Mouse (Mus musculus) hindbrain, embryonic 13.5 days (tissue): ENCODE results near the gene Tlr9. TPM values are rescaled to one million over a fixed set of nuclear protein-coding genes. Genes with fewer than 3 reads are reported as not detected.

Source experiments
- ATAC-seq: fragments of 200-750 bp; cut with Nextera tagmentation; 2 replicates; pipeline ENCODE4 v1.8.0; 2017; ENCODE audit warnings: moderate TSS enrichment; ENCODE audit not compliant: low FRiP score
- H3K27ac ChIP-seq: fragments of 300-500 bp; sonication (generic); 2 replicates; pipeline ENCODE4 v1.5.1; 2015; ENCODE audit warnings: inconsistent platforms, mild to moderate bottlenecking, moderate library complexity
- H3K27me3 ChIP-seq: fragments of 300-500 bp; sonication (generic); 2 replicates; pipeline ENCODE4 v1.6.1; 2015; ENCODE audit warnings: mild to moderate bottlenecking, inconsistent platforms
- H3K36me3 ChIP-seq: fragments of 300-500 bp; sonication (generic); 2 replicates; pipeline ENCODE4 v1.6.1; 2015; ENCODE audit warnings: mild to moderate bottlenecking, inconsistent platforms
- H3K4me1 ChIP-seq: fragments of 300-500 bp; sonication (generic); replicated peaks from 2 replicates; pipeline ENCODE4 v1.6.1; 2015; ENCODE audit warnings: inconsistent platforms
- H3K4me2 ChIP-seq: fragments of 300-500 bp; sonication (generic); 2 replicates; pipeline ENCODE4 v1.6.1; 2015; ENCODE audit warnings: inconsistent platforms, mild to moderate bottlenecking, moderate library complexity
- H3K4me3 ChIP-seq: fragments of 300-500 bp; sonication (generic); 2 replicates; pipeline ENCODE4 v1.5.1; 2015; ENCODE audit warnings: mild to moderate bottlenecking, inconsistent platforms
- H3K9ac ChIP-seq: fragments of 300-500 bp; sonication (generic); 2 replicates; pipeline ENCODE4 v1.6.1; 2015; ENCODE audit warnings: mild to moderate bottlenecking, inconsistent platforms
- H3K9me3 ChIP-seq: fragments of 300-500 bp; sonication (generic); 2 replicates; pipeline ENCODE4 v1.6.1; 2016; ENCODE audit warnings: inconsistent platforms
- WGBS: fragments of 180-500 bp; shearing (Covaris S2); methylation state at CpG from one replicate; pipeline ENCODE4 v1.1.7; 2015; 5-methylcytosine and 5-hydroxymethylcytosine counted together
- polyA plus RNA-seq: library from polyadenylated mRNA; unstranded; fragments of >200 nt; fragmentation: Nextera tagmentation; extraction: Ambion mirVana; gene quantifications from 2 replicates; pipeline ENCODE4 v1.2.1, GENCODE M21; 2015

Gene Tlr9
- polyA plus RNA-seq, 1 experiment from 2014 or later: 0.04 TPM

- no peak overlapping the region for H3K27ac ChIP-seq
- WGBS: 92% methylated on average over 8 of the region's 8 CpGs
- no peak overlapping the region; the same call in 1 of the 2 replicates for H3K9ac ChIP-seq
- no peak overlapping the region for H3K4me3 ChIP-seq
- H3K4me2 ChIP-seq: no peak overlapping the region
- peaks cover 38% of the 10 kb centered on the region for H3K36me3 ChIP-seq
- peaks cover 23% of the 10 kb centered on the region for H3K4me1 ChIP-seq
- H3K27me3 ChIP-seq: 0 out of 2 replicates have a peak, but pooled peaks cover 4% of the 10 kb centered on the region
- H3K9me3 ChIP-seq: no peaks in the 10 kb centered on the region
- no peak for ATAC-seq
Observed at GRCm38 (mm10) chr9:106193930-106194807, 28.2 kb upstream of the Tlr9 start.

- Histone ChIP-seq H3K27me3 (peaks cover 19% of the 10 kb centered on the region; the same call in 1 of the 2 replicates), H3K4me1 (peaks cover 30% of the 10 kb centered on the region), H3K9ac (peak overlapping the region; percentile 58), H3K4me3 (no peak overlapping the region), H3K9me3 (no peaks in the 10 kb centered on the region), H3K36me3 (peaks cover 23% of the 10 kb centered on the region), H3K4me2 (0 out of 2 replicates have a peak overlapping the region, but pooled peaks have one; percentile 10), H3K27ac (peak overlapping the region; percentile 79)
- 63% methylated on average over 8 of the region's 8 CpGs for WGBS
- ATAC-seq: peak; percentile 36
Observed at GRCm38 (mm10) chr9:106195693-106196092, 26.7 kb upstream of the Tlr9 start.

GRCm38 (mm10) chr9:106197081-106197713 lies 25.2 kb upstream of the Tlr9 start:
- 96% methylated on average over 3 of the region's 3 CpGs for WGBS
- peaks cover 9% of the 10 kb centered on the region for H3K36me3 ChIP-seq
- H3K4me2 ChIP-seq: no peak overlapping the region
- H3K9ac ChIP-seq: no peak overlapping the region
- H3K9me3 ChIP-seq: no peaks in the 10 kb centered on the region
- peaks cover 19% of the 10 kb centered on the region; the same call in 1 of the 2 replicates for H3K27me3 ChIP-seq
- no peak for ATAC-seq
- no peak overlapping the region for H3K27ac ChIP-seq
- H3K4me1 ChIP-seq: peaks cover 32% of the 10 kb centered on the region
- H3K4me3 ChIP-seq: no peak overlapping the region

GRCm38 (mm10) chr9:106197732-106198131 lies 24.7 kb upstream of the Tlr9 start:
- Histone ChIP-seq H3K27ac (no peak overlapping the region), H3K9me3 (no peaks in the 10 kb centered on the region), H3K27me3 (peaks cover 19% of the 10 kb centered on the region; the same call in 1 of the 2 replicates), H3K4me2 (no peak overlapping the region), H3K36me3 (0 out of 2 replicates have a peak, but pooled peaks cover 6% of the 10 kb centered on the region), H3K4me3 (no peak overlapping the region), H3K4me1 (peaks cover 34% of the 10 kb centered on the region), H3K9ac (no peak overlapping the region)
- ATAC-seq: no peak
- WGBS: 94% methylated on average over 9 of the region's 9 CpGs

- peak overlapping the region; percentile 52 for H3K4me3 ChIP-seq
- WGBS: under 1% methylated on average over 50 of the region's 51 CpGs
- peak overlapping the region; percentile 78 for H3K9ac ChIP-seq
- peak; percentile 28; the same call in 1 of the 2 replicates for ATAC-seq
- peaks cover 42% of the 10 kb centered on the region for H3K4me1 ChIP-seq
- no peaks in the 10 kb centered on the region for H3K9me3 ChIP-seq
- H3K4me2 ChIP-seq: peak overlapping the region; percentile 70
- peaks cover 19% of the 10 kb centered on the region; the same call in 1 of the 2 replicates for H3K27me3 ChIP-seq
- 0 out of 2 replicates have a peak overlapping the region, but pooled peaks have one; percentile 4 for H3K27ac ChIP-seq
- H3K36me3 ChIP-seq: no peaks in the 10 kb centered on the region
Observed at GRCm38 (mm10) chr9:106198962-106199458, 23.4 kb upstream of the Tlr9 start.

GRCm38 (mm10) chr9:106199535-106200272 lies 22.7 kb upstream of the Tlr9 start, which contains the start of gene Ppm1m:
Gene Ppm1m (minus strand): TSS chr9:106199746.
- ATAC-seq: no peak
- peak within 1 kb of the TSS; percentile 70 for H3K4me2 ChIP-seq
- H3K4me3 ChIP-seq: peak within 1 kb of the TSS; percentile 52
- no peaks in the 10 kb centered on the region for H3K9me3 ChIP-seq
- H3K36me3 ChIP-seq: no peaks in the 10 kb centered on the region
- H3K4me1 ChIP-seq: peaks cover 49% of the 10 kb centered on the region
- 38% methylated on average over 18 of the region's 18 CpGs for WGBS
- peak within 1 kb of the TSS; percentile 78 for H3K9ac ChIP-seq
- H3K27ac ChIP-seq: 0 out of 2 replicates have a peak within 1 kb of the TSS, but pooled peaks have one; percentile 4
- H3K27me3 ChIP-seq: peaks cover 19% of the 10 kb centered on the region; the same call in 1 of the 2 replicates

- Histone ChIP-seq H3K27me3 (peaks cover 19% of the 10 kb centered on the region; the same call in 1 of the 2 replicates), H3K4me2 (peak overlapping the region; percentile 71; the same call in 1 of the 2 replicates), H3K27ac (no peak overlapping the region), H3K9me3 (no peaks in the 10 kb centered on the region), H3K4me3 (peak overlapping the region; percentile 67; the same call in 1 of the 2 replicates), H3K36me3 (0 out of 2 replicates have a peak, but pooled peaks cover 3% of the 10 kb centered on the region), H3K9ac (no peak overlapping the region), H3K4me1 (peaks cover 59% of the 10 kb centered on the region)
- 84% methylated on average over 3 of the region's 3 CpGs for WGBS
- no peak for ATAC-seq
Observed at GRCm38 (mm10) chr9:106201895-106202294, 20.5 kb upstream of the Tlr9 start.

- peak; percentile 86 for ATAC-seq
- peak within 1 kb of the TSS; percentile 71 for H3K4me2 ChIP-seq
- H3K9me3 ChIP-seq: no peaks in the 10 kb centered on the region
- H3K27ac ChIP-seq: peak within 1 kb of the TSS; percentile 80
- peaks cover 7% of the 10 kb centered on the region; the same call in 1 of the 2 replicates for H3K36me3 ChIP-seq
- 1% methylated on average over 57 of the region's 61 CpGs for WGBS
- peak within 1 kb of the TSS; percentile 90 for H3K9ac ChIP-seq
- peaks cover 63% of the 10 kb centered on the region for H3K4me1 ChIP-seq
- peaks cover 16% of the 10 kb centered on the region; the same call in 1 of the 2 replicates for H3K27me3 ChIP-seq
- H3K4me3 ChIP-seq: peak within 1 kb of the TSS; percentile 67
Observed at GRCm38 (mm10) chr9:106202819-106203636, 19.4 kb upstream of the Tlr9 start, which contains the start of gene Twf2. Gene Twf2 (plus strand): TSS chr9:106203108.

GRCm38 (mm10) chr9:106203990-106204851 lies 18.2 kb upstream of the Tlr9 start:
- Histone ChIP-seq H3K9ac (peak overlapping the region; percentile 90), H3K4me1 (peaks cover 51% of the 10 kb centered on the region), H3K27ac (no peak overlapping the region), H3K36me3 (peaks cover 16% of the 10 kb centered on the region), H3K27me3 (peaks cover 14% of the 10 kb centered on the region; the same call in 1 of the 2 replicates), H3K9me3 (no peaks in the 10 kb centered on the region), H3K4me3 (peak overlapping the region; percentile 67), H3K4me2 (peak overlapping the region; percentile 71)
- no peak for ATAC-seq
- 65% methylated on average over 7 of the region's 7 CpGs for WGBS

- 84% methylated on average over 7 of the region's 7 CpGs for WGBS
- no peak for ATAC-seq
- H3K27ac ChIP-seq: no peak overlapping the region
- peaks cover 45% of the 10 kb centered on the region for H3K4me1 ChIP-seq
- H3K9ac ChIP-seq: peak overlapping the region; percentile 35; the same call in 1 of the 2 replicates
- H3K4me2 ChIP-seq: no peak overlapping the region
- no peak overlapping the region for H3K4me3 ChIP-seq
- H3K27me3 ChIP-seq: no peaks in the 10 kb centered on the region
- H3K9me3 ChIP-seq: no peaks in the 10 kb centered on the region
- peaks cover 20% of the 10 kb centered on the region for H3K36me3 ChIP-seq
Observed at GRCm38 (mm10) chr9:106205713-106206290, 16.6 kb upstream of the Tlr9 start.
